Mouse (Mus musculus): ENCODE measurements around the gene Hadh. TPM values are rescaled to one million over a fixed set of nuclear protein-coding genes. Genes with fewer than 3 reads are reported as not detected.

Gene Hadh
- polyA plus RNA-seq, 1 experiment: 70.7 TPM

GRCm38 (mm10) chr3:131315957-131316510 lies 44.1 kb upstream of the Hadh start:
- Histone ChIP-seq H3K27me3 (ENCODE audit: control insufficient read depth, insufficient read depth, insufficient read length) (no peaks in the 10 kb centered on the region), H3K4me3 (no peak overlapping the region), H3ac (ENCODE audit: control insufficient read depth, insufficient read length) (no peak overlapping the region), H3K79me2 (ENCODE audit: control insufficient read depth, insufficient read depth) (no peaks in the 10 kb centered on the region), H3K36me3 (ENCODE audit: control insufficient read depth, insufficient read depth) (no peaks in the 10 kb centered on the region), H3K4me2 (ENCODE audit: low read depth) (no peak overlapping the region)
- no peak for TF ChIP-seq E2F4 (IDR thresholded peaks at IDR 0.05; ENCODE audit: insufficient read depth)
- no peak for TF ChIP-seq REST (IDR thresholded peaks at IDR 0.05; ENCODE audit: insufficient read depth, insufficient read length)
- TF ChIP-seq USF1 (IDR thresholded peaks at IDR 0.05; ENCODE audit: low read depth): no peak
- TF ChIP-seq MYOD1 (IDR thresholded peaks at IDR 0.05; ENCODE audit: control insufficient read depth in 1 of 3, insufficient read length in 2 of 3, low read depth in 2 of 3): no peak
- no peak for TF ChIP-seq TCF3 (IDR thresholded peaks at IDR 0.05; ENCODE audit: insufficient read length, low read depth)
- TF ChIP-seq SRF (IDR thresholded peaks at IDR 0.05; ENCODE audit: control insufficient read depth, insufficient read length, low read depth): no peak
- TF ChIP-seq MAX (IDR thresholded peaks at IDR 0.05; ENCODE audit: low read depth): no peak
- no peak for TF ChIP-seq POLR2A (IDR thresholded peaks at IDR 0.05; ENCODE audit: insufficient read length, low read depth)
- TF ChIP-seq CEBPB (IDR thresholded peaks at IDR 0.05; ENCODE audit: insufficient read depth, poor library complexity, severe bottlenecking): no peak

DNA sequence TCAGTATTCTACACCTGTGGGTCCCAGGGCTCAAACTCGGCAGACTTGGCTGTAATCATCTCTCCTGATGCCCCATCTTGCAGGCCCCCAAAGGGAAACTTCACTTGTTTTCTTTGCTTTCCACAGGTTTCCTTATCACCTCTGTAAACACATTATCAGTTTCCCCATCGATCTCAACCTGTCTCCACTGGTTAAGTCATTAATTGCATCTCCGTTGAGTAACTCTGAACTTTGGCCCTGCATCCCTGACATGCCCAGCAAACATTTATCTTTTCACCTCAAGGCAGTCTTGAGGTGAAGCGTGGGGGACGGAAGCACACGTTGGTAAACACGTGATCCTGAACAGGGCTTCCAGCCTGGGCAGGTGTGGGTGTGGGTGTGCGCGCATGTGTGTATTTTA lies 40.4 kb upstream of the Hadh start:
- H3K27me3 ChIP-seq (ENCODE audit: control insufficient read depth, insufficient read depth, insufficient read length): no peaks in the 10 kb centered on the region
- no peak overlapping the region for H3K4me2 ChIP-seq (ENCODE audit: low read depth)
- H3K36me3 ChIP-seq (ENCODE audit: control insufficient read depth, insufficient read depth): no peaks in the 10 kb centered on the region
- H3ac ChIP-seq (ENCODE audit: control insufficient read depth, insufficient read length): no peak overlapping the region
- H3K4me3 ChIP-seq: no peak overlapping the region
- no peak for TF ChIP-seq POLR2A (IDR thresholded peaks at IDR 0.05; ENCODE audit: insufficient read length, low read depth)
- TF ChIP-seq TCF12 (IDR thresholded peaks at IDR 0.05; ENCODE audit: insufficient read depth, poor library complexity, severe bottlenecking): no peak
- TF ChIP-seq REST (IDR thresholded peaks at IDR 0.05; ENCODE audit: insufficient read depth, insufficient read length): no peak
- no peak for TF ChIP-seq SRF (IDR thresholded peaks at IDR 0.05; ENCODE audit: control insufficient read depth, insufficient read length, low read depth)
- TF ChIP-seq USF1 (IDR thresholded peaks at IDR 0.05; ENCODE audit: low read depth): no peak
- no peak for TF ChIP-seq CEBPB (IDR thresholded peaks at IDR 0.05; ENCODE audit: insufficient read depth, poor library complexity, severe bottlenecking)
- no peaks in the 10 kb centered on the region for H3K79me2 ChIP-seq (ENCODE audit: control insufficient read depth, insufficient read depth)

- Histone ChIP-seq H3K4me3 (no peak overlapping the region), H3ac (ENCODE audit: control insufficient read depth, insufficient read length) (no peak overlapping the region), H3K4me2 (ENCODE audit: low read depth) (no peak overlapping the region), H3K36me3 (ENCODE audit: control insufficient read depth, insufficient read depth) (no peaks in the 10 kb centered on the region), H3K79me2 (ENCODE audit: control insufficient read depth, insufficient read depth) (no peaks in the 10 kb centered on the region), H3K27me3 (ENCODE audit: control insufficient read depth, insufficient read depth, insufficient read length) (no peaks in the 10 kb centered on the region)
- TF ChIP-seq TCF3 (IDR thresholded peaks at IDR 0.05; ENCODE audit: insufficient read length, low read depth) (no peak), POLR2AphosphoS2 (IDR thresholded peaks at IDR 0.05; ENCODE audit: insufficient read length, low read depth) (no peak), CEBPB (IDR thresholded peaks at IDR 0.05; ENCODE audit: insufficient read depth, poor library complexity, severe bottlenecking) (no peak), TCF12 (IDR thresholded peaks at IDR 0.05; ENCODE audit: insufficient read depth, poor library complexity, severe bottlenecking) (no peak), E2F4 (IDR thresholded peaks at IDR 0.05; ENCODE audit: insufficient read depth) (no peak), MYOD1 (IDR thresholded peaks at IDR 0.05; ENCODE audit: control insufficient read depth in 1 of 3, insufficient read length in 2 of 3, low read depth in 2 of 3) (no peak), MAX (IDR thresholded peaks at IDR 0.05; ENCODE audit: low read depth) (no peak), MYOG (IDR thresholded peaks at IDR 0.05; ENCODE audit: control insufficient read depth in 1 of 3, insufficient read depth in 1 of 3, insufficient read length in 2 of 3, low read depth in 2 of 3) (no peak), POLR2A (IDR thresholded peaks at IDR 0.05; ENCODE audit: insufficient read length, low read depth) (no peak)
Measured at GRCm38 (mm10) chr3:131310572-131310971, 38.7 kb upstream of the Hadh start.

DNA sequence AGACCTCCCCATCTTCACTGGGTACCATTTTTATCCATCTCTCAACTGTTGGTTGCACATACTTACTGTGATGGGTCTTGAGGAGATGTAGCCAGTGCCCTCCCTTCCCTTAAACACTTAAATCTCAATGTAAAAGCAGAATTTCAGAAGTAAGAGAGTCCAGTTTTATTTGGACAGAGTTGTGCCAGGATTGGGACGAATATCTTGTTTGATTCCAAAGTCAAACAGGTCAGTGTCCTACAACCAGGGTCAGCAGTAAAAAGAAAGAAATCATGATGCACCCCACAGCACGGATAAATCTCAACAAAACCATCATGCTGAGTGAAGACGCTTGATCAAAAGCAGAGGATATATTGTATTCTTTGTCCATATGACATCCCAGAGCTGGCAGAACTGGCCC lies 35.9 kb upstream of the Hadh start:
- no peaks in the 10 kb centered on the region for H3K79me2 ChIP-seq (ENCODE audit: control insufficient read depth, insufficient read depth)
- no peak overlapping the region for H3K4me2 ChIP-seq (ENCODE audit: low read depth)
- H3K27me3 ChIP-seq (ENCODE audit: control insufficient read depth, insufficient read depth, insufficient read length): no peaks in the 10 kb centered on the region
- no peak overlapping the region for H3K4me3 ChIP-seq
- no peaks in the 10 kb centered on the region for H3K36me3 ChIP-seq (ENCODE audit: control insufficient read depth, insufficient read depth)
- TF ChIP-seq REST (IDR thresholded peaks at IDR 0.05; ENCODE audit: insufficient read depth, insufficient read length) (no peak), POLR2A (IDR thresholded peaks at IDR 0.05; ENCODE audit: insufficient read length, low read depth) (no peak), SRF (IDR thresholded peaks at IDR 0.05; ENCODE audit: control insufficient read depth, insufficient read length, low read depth) (no peak), MAX (IDR thresholded peaks at IDR 0.05; ENCODE audit: low read depth) (no peak), USF1 (IDR thresholded peaks at IDR 0.05; ENCODE audit: low read depth) (no peak), MYOD1 (IDR thresholded peaks at IDR 0.05; ENCODE audit: control insufficient read depth in 1 of 3, insufficient read length in 2 of 3, low read depth in 2 of 3) (no peak), CEBPB (IDR thresholded peaks at IDR 0.05; ENCODE audit: insufficient read depth, poor library complexity, severe bottlenecking) (no peak)
- H3ac ChIP-seq (ENCODE audit: control insufficient read depth, insufficient read length): no peak overlapping the region

GRCm38 (mm10) chr3:131306255-131306654 lies 34.4 kb upstream of the Hadh start:
- TF ChIP-seq MYOG (IDR thresholded peaks at IDR 0.05; ENCODE audit: control insufficient read depth in 1 of 3, insufficient read depth in 1 of 3, insufficient read length in 2 of 3, low read depth in 2 of 3) (no peak), E2F4 (IDR thresholded peaks at IDR 0.05; ENCODE audit: insufficient read depth) (no peak), MAX (IDR thresholded peaks at IDR 0.05; ENCODE audit: low read depth) (no peak)
- no peaks in the 10 kb centered on the region for H3K27me3 ChIP-seq (ENCODE audit: control insufficient read depth, insufficient read depth, insufficient read length)
- no peak overlapping the region for H3K4me2 ChIP-seq (ENCODE audit: low read depth)

More at GRCm38 (mm10) chr3:131306255-131306654, 34.4 kb upstream of the Hadh start:
- Histone ChIP-seq H3K36me3 (ENCODE audit: control insufficient read depth, insufficient read depth) (no peaks in the 10 kb centered on the region), H3K79me2 (ENCODE audit: control insufficient read depth, insufficient read depth) (no peaks in the 10 kb centered on the region), H3K4me3 (no peak overlapping the region), H3ac (ENCODE audit: control insufficient read depth, insufficient read length) (no peak overlapping the region)

All from myocyte (in vitro differentiated cells).